Mouse (Mus musculus) ovary, postnatal 10 days (tissue): ENCODE results near the gene Kif21a.

ENCODE experiments used
- DNase-seq: peaks from one replicate; pipeline ENCODE4 v3.0.0; 2022; ENCODE audit warnings: low spot score

The Kif21a gene

GRCm38 (mm10) chr15:91018161-91018860 is 31.4 kb downstream of the Kif21a start:
- DNase-seq, result no peak

DNA sequence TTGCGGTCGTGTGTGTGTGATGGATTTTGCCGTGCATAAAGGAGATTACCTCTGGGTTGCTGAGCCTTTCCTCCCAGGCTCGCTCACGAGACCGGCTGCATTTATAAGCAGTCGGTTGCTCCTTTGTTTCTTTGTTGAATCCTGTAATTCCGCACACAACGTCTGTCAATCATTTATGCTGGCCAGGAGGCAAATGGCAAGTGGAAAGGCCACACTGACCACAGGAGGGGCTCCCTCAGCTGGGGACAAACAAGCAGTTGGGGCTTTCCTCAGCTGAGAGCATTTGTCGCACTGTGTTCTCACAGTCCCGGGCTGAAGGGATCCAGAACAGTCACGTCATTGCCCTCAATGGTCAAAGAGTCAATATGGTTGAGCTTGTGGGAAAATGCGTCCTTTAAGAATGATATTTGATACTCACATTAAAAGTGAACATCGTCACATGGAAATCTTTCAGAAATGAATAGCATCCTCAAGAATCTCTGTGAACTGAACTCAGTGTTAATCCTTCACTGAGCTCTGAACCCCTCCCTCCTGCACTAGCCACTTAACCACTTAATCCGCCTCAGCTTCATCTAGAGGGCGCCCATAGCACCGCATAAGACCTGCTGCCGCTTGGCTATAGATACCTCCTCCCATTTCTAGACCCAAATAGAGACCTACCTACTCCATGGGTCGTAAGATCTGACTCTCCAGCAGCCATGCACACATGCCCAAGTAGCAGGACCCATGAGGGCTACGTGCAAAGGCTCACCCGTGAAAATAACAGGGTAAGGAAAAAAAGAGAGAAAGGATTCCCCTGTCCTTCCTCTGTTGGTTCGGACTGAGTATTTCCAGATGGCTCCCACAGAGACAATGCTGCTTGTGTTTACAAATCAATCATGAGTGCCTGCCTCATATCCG is 32.2 kb downstream of the Kif21a start:
- no peak for DNase-seq

- DNase-seq, result no peak
Observed at GRCm38 (mm10) chr15:91016366-91016765, 33.4 kb downstream of the Kif21a start.

- DNase-seq, result no peak
Observed at GRCm38 (mm10) chr15:91012793-91013580, 36.8 kb downstream of the Kif21a start.

- DNase-seq, result no peak
Observed at GRCm38 (mm10) chr15:91010218-91010617, 39.5 kb downstream of the Kif21a start.

DNA sequence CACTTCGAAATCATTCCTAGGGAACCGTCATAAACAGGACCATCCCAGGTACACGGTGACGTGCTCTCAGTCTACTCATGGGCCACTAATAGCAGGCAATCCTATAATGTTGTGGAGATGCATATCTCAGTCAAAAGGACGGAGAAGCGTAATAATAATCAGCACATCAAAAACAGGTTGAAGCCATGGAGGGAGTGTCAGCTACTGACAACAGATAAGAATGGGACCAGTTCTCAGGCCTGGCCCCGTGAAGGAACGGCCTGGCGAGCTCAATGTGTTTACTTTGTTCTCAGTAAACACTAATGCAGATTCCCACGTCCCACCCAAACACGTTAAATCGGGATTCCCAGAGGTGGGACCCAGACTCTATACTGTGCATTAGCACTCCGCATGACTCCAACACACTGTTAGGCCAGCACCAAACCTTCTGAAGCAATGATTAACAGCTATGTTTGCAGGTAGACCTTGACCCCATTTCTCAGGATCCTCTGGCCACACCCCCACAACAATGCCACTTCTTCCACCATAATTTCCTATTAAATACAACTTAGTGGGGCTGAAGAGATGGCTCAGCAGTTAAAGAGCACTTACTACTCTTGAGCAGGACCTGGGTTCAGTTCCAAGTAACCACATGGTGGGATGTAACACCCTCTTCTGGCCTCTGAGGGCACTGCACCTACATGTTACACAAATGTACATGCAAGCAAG is 42.5 kb downstream of the Kif21a start:
- no peak for DNase-seq

GRCm38 (mm10) chr15:91004726-91005125 is 45.0 kb downstream of the Kif21a start:
- DNase-seq, result no peak

GRCm38 (mm10) chr15:91001037-91001616 is 48.6 kb downstream of the Kif21a start:
- no peak for DNase-seq

DNA sequence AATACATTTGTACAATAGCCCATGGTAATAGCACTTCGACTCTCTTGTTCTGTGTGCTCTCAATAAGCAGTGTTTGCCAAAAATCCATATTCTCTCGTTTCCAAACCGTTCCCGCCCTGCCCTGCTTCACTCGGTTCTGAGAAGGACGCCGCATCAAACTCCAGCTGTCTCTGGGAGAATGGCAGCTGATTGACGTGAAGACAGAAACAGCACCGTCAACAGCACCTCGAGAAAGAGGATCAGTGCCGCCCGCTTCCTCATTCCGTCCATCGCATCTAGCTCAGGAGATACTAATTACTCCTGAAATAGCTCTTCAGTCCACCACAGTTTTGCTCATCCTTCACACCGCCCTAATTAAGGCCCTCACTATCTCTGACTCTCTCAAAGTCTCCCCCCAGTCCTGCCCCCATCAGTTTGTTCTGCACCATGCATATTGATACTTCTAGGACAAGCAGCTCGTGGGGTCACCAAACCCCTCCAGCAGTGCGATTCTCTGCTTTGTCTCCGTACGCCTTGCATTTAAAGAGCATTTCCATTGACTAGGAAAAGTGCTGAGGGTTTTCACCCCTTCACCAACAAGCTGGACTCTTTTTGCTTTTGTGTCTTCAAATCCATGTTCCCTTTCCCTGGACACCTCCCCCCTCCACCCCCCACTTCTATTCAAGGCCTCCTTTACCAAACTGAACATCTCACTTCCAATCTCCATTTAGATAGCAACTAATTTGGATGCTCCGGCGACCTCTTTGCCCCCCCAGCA is 49.3 kb downstream of the Kif21a start:
- DNase-seq, result no peak

- no peak for DNase-seq
Observed at GRCm38 (mm10) chr15:90992871-90993270, 56.9 kb downstream of the Kif21a start.

- no peak for DNase-seq
Observed at GRCm38 (mm10) chr15:90992388-90992787, 57.4 kb downstream of the Kif21a start.

- DNase-seq, result no peak
Observed at GRCm38 (mm10) chr15:90991843-90992242, 57.9 kb downstream of the Kif21a start.

DNA sequence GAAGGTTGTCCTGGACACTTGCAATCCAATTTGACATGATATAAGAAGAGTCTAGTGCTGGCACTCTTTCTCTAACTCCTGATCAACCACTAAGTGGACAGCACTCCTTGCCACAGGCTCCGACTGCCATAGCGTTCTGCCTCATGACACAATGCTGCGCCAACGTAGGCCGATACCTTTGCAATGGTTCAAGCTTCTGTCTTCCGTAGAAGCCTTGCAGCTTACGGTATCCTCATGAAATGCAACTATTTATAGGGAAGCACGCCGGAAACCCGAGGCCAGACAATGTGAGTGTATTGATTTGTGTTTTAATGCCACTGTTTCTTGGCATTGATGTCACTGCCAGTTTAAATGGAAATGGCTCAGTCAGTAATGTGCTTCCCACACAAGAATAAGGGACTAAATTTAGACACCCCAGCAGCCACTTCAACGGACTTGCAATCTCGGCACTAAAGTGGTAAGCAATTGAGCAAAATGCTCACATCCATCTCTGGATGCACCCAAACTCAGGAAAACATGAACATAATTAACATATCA is 62.0 kb downstream of the Kif21a start:
- no peak for DNase-seq

DNA sequence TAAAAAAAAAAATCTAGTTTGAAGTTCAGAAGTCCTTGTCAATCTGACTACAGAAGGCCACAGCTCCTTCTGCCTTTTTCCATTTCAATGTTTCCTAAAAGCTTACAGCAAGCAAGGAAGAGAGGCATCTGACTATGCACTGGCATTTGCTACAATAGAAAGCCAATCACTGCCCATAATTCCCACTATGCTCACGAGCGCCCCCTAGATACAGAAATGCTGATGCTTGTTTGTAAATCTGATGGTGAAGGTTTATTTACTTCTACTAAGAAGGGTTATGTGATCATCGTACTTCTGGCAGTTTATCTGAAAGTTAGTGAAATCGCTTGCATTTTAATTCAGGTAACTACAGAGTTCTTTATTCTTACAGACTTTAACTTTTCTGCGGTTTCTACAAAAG is 73.8 kb downstream of the Kif21a start:
- no peak for DNase-seq

DNA sequence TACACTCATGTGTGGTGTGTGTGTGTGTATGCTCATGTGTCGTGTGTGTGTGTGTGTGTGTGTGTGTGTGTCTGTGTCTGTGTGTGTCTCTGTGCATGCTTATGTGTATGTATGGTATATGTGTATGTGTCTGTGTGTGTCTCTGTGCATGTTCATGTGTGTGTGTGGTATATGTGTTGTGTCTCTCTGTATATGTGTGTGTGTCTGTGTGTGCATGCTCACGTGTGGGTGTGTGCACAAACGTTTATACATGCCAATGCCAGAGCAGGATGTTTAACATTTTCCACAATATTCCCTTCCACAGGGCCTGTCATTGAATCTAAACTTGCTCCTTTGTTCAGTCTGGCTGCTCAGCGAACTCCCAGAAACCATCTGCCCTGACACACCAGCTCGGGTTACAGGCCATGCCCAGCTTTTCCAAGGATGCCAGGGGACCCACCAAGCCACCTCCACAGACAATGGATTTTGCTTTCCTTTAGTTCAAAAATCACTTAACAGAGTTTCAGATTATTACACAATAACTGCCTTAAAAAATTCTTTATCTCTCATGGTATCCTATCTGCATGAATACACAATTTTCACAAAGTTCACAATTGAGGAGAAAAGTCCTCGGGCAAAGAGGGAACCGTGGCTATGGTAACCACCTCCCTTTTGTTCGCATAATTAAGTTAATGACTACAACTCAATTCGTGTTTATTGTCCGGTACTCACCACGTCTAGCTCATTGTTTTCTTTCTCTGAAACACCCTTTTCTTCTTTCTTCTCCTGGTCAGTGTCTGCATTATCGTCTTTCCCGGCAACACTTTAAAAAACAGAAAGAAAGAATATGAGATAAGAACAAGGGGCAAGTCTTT is 77.6 kb downstream of the Kif21a start:
- no peak for DNase-seq

DNA sequence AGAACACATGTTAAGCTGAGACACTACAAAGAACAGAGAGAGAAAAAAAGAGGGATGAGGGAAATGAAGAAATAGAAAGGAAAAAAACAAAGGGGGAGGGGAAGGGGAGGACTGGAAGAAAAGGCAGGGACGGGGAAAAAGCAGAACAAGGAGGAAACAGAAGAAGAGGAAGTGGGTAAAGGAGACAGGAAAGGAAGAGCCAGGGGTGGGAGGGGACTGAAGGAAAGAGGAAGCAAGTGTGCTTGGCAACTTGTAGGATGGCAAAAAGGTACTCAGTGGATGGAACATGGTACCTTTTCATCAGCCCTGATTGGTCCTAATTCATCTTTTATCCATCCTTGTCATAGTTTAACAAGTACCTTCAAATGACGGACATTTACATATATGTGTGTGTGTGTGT is 86.4 kb downstream of the Kif21a start:
- DNase-seq, result no peak

DNA sequence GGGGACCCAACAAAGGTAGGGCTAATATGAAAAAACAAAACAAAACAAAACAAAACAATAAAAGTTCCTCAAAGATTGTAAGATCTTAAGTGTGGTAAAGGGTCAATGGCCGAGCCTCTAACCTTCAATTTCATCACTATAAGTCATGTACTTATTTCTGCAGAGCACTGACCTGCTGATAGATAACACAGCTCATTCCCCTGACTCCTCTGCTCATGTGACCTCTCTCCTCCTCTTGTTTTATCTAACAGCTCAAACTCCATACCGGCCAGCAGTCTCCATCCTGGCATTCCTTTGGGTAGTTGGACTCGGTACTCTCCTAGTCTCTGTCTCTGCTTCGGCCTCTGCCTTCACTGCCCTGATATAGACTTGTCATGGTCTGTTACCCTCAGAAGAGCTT is 87.2 kb downstream of the Kif21a start:
- no peak for DNase-seq

DNA sequence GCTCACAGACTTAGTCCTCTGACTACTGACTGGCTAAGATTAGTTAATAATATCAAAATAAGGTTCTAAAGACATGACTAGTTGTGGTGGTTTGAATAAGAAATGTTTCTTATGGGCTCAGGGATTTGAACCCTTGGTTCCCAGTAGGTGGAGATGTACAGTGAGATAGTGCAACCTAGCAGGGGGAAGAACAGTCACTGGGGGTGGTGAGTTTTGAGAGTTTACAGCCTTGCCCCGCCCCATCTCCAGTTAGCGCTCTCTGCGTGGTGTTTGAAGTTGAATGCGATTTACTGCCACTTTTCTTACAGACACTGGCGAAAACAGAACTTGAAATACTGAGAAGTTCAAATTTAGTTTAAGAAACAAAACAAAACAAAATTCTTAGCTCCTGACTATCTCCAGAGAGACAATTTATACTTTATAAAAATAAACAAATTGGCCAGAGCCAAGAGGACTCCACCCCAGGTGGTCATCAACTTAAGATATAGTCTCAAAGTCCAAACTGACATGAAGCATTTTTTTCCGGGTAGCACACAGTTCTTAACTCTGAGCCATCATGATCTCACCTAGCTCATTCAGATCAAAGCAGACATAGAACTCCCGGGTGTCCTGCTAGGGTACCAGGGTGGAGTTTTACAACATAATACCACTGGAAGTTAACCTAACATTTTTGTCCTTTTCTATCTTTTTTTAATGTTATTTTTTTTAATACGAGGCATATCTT is 88.8 kb downstream of the Kif21a start:
- DNase-seq, result no peak

- DNase-seq, result no peak
Observed at GRCm38 (mm10) chr15:90951383-90951782, 98.4 kb downstream of the Kif21a start.
